Mouse (Mus musculus) 416B (cell line): ENCODE data around the gene Plekhg3.

ENCODE experiments used
- DNase-seq: peaks from one replicate; pipeline ENCODE4 v3.0.0; 2011; ENCODE audit warnings: low read depth

Plekhg3 gene

GRCm38 (mm10) chr12:76552958-76553357 is 22.3 kb downstream of the Plekhg3 start:
- DNase-seq: peak; percentile 36

- DNase-seq: no peak
Observed at GRCm38 (mm10) chr12:76553917-76554316, 23.2 kb downstream of the Plekhg3 start.

- no peak for DNase-seq
Observed at GRCm38 (mm10) chr12:76554392-76554791, 23.7 kb downstream of the Plekhg3 start.

- no peak for DNase-seq
Observed at GRCm38 (mm10) chr12:76554871-76555386, 24.2 kb downstream of the Plekhg3 start.

- no peak for DNase-seq
Observed at GRCm38 (mm10) chr12:76556187-76556586, 25.5 kb downstream of the Plekhg3 start.

- no peak for DNase-seq
Observed at GRCm38 (mm10) chr12:76556745-76557389, 26.2 kb downstream of the Plekhg3 start.

GRCm38 (mm10) chr12:76558206-76558605 is 27.5 kb downstream of the Plekhg3 start:
- no peak for DNase-seq

- DNase-seq: no peak
Observed at GRCm38 (mm10) chr12:76562196-76562595, 31.5 kb downstream of the Plekhg3 start.

GRCm38 (mm10) chr12:76566284-76566683 is 35.6 kb downstream of the Plekhg3 start:
- no peak for DNase-seq

- DNase-seq: no peak
Observed at GRCm38 (mm10) chr12:76570221-76570940, 39.7 kb downstream of the Plekhg3 start.

GRCm38 (mm10) chr12:76571266-76571665 is 40.6 kb downstream of the Plekhg3 start:
- DNase-seq: no peak

- no peak for DNase-seq
Observed at GRCm38 (mm10) chr12:76572261-76573251, 41.9 kb downstream of the Plekhg3 start.

- no peak for DNase-seq
Observed at GRCm38 (mm10) chr12:76573381-76573780, 42.7 kb downstream of the Plekhg3 start.

- no peak for DNase-seq
Observed at GRCm38 (mm10) chr12:76574815-76575214, 44.1 kb downstream of the Plekhg3 start.

GRCm38 (mm10) chr12:76576061-76576460 is 45.4 kb downstream of the Plekhg3 start:
- DNase-seq: no peak

GRCm38 (mm10) chr12:76576806-76577205 is 46.1 kb downstream of the Plekhg3 start:
- no peak for DNase-seq

GRCm38 (mm10) chr12:76577858-76578257 is 47.2 kb downstream of the Plekhg3 start:
- DNase-seq: no peak

- no peak for DNase-seq
Observed at GRCm38 (mm10) chr12:76578465-76578864, 47.8 kb downstream of the Plekhg3 start.

- DNase-seq: no peak
Observed at GRCm38 (mm10) chr12:76579806-76580205, 49.1 kb downstream of the Plekhg3 start.

GRCm38 (mm10) chr12:76582139-76582538 is 51.4 kb downstream of the Plekhg3 start:
- DNase-seq: no peak

- no peak for DNase-seq
Observed at GRCm38 (mm10) chr12:76582841-76583240, 52.1 kb downstream of the Plekhg3 start.

- no peak for DNase-seq
Observed at GRCm38 (mm10) chr12:76583454-76583853, 52.8 kb downstream of the Plekhg3 start.
